Mouse (Mus musculus): ENCODE data around the gene Drg1.
A peak's percentile ranks its signal among the peaks of the same experiment; 100 is the strongest.

Drg1 gene

GRCm38 (mm10) chr11:3289803-3290639, 23.8 kb upstream of the Drg1 start:
- peak; percentile 92 for DNase-seq

GRCm38 (mm10) chr11:3289302-3289802, 23.1 kb upstream of the Drg1 start:
- peak; percentile 92 for DNase-seq

- DNase-seq = peak; percentile 61
These were observed 22.5 kb upstream of the Drg1 start, which contains the start of gene Patz1 for GRCm38 (mm10) chr11:3288521-3289301. Patz1 (plus strand) TSS chr11:3288874.

GRCm38 (mm10) chr11:3287921-3288320, 21.7 kb upstream of the Drg1 start:
- DNase-seq = peak; percentile 48

- DNase-seq = no peak
These were observed 20.9 kb upstream of the Drg1 start for GRCm38 (mm10) chr11:3287131-3287530.

GRCm38 (mm10) chr11:3285940-3286339, 19.7 kb upstream of the Drg1 start:
- DNase-seq = no peak

GRCm38 (mm10) chr11:3283645-3284044, 17.4 kb upstream of the Drg1 start:
- DNase-seq = no peak

- DNase-seq = no peak
These were observed 16.7 kb upstream of the Drg1 start for GRCm38 (mm10) chr11:3282887-3283286.

GRCm38 (mm10) chr11:3279729-3280128, 13.5 kb upstream of the Drg1 start:
- DNase-seq = peak; percentile 1

- peak; percentile 2 for DNase-seq
These were observed 12.1 kb upstream of the Drg1 start for GRCm38 (mm10) chr11:3278351-3278750.

GRCm38 (mm10) chr11:3269241-3269640, 3.0 kb upstream of the Drg1 start:
- no peak for DNase-seq

GRCm38 (mm10) chr11:3267133-3267532, 918 bp upstream of the Drg1 start:
- DNase-seq = peak; percentile 13

- DNase-seq = no peak
These were observed 730 bp downstream of the Drg1 start for GRCm38 (mm10) chr11:3265291-3266078.

- no peak for DNase-seq
These were observed 6.7 kb downstream of the Drg1 start for GRCm38 (mm10) chr11:3259537-3259936.

GRCm38 (mm10) chr11:3247387-3247786, 18.8 kb downstream of the Drg1 start:
- DNase-seq = no peak

GRCm38 (mm10) chr11:3243771-3244170, 22.4 kb downstream of the Drg1 start:
- no peak for DNase-seq

- no peak for DNase-seq
These were observed 23.8 kb downstream of the Drg1 start for GRCm38 (mm10) chr11:3242395-3242794.

- DNase-seq = no peak
These were observed 30.9 kb downstream of the Drg1 start for GRCm38 (mm10) chr11:3235277-3235676.

- DNase-seq = no peak
These were observed 32.5 kb downstream of the Drg1 start for GRCm38 (mm10) chr11:3233704-3234103.

- DNase-seq = no peak
These were observed 34.0 kb downstream of the Drg1 start for GRCm38 (mm10) chr11:3232248-3232647.

GRCm38 (mm10) chr11:3227113-3227512, 39.1 kb downstream of the Drg1 start:
- DNase-seq = no peak

GRCm38 (mm10) chr11:3223105-3223504, 43.1 kb downstream of the Drg1 start:
- no peak for DNase-seq

- no peak for DNase-seq
These were observed 53.7 kb downstream of the Drg1 start for GRCm38 (mm10) chr11:3212526-3212925.

All from kidney, postnatal 10 days (tissue).